In genomic region chr3:100857139-100857538, GRCm38 (mm10) we compare ENCODE assay signal across 30 mouse cellular contexts. TPM values are rescaled to one million over a fixed set of nuclear protein-coding genes. Genes with fewer than 3 reads are reported as not detected.
DNase-seq lines count a peak whose midpoint lies in the region; ATAC-seq and TF ChIP-seq lines count a peak whose summit lies in the region.
"Had no signal": no experiment of that assay in that cellular context is flagged by ENCODE, and none has a peak within 500 bp of the region (broad histone marks: within the 10 kb centered on the region; RNA-seq: fewer than 3 reads in every experiment).

No protein-coding gene starts in this region.

- TF ChIP-seq CTCF in stomach, postnatal 0 days (IDR thresholded peaks at IDR 0.05; ENCODE audit: low read depth), result no peak

- H3K27me3 ChIP-seq in kidney, embryonic 16.5 days (ENCODE audit: insufficient read depth, low read length), result no peaks in the 10 kb centered on the region
- H3K27me3 ChIP-seq in intestine, embryonic 16.5 days (replicated peaks; ENCODE audit: control insufficient read depth, insufficient read depth, low read length), result no peaks in the 10 kb centered on the region
- H3K27me3 ChIP-seq in stomach, postnatal 0 days (ENCODE audit: control insufficient read depth, insufficient read depth, low read length), result no peaks in the 10 kb centered on the region
- H3K27me3 ChIP-seq: embryonic facial prominence, embryonic 12.5 days; heart, embryonic 13.5 days; hindbrain, embryonic 12.5 days; liver, embryonic 15.5 days; neural tube, embryonic 15.5 days had no signal

- DNase-seq in kidney, postnatal 14 days, result no peak
- DNase-seq in ovary, postnatal 36 days (ENCODE audit: low spot score), result peak; percentile 8
- DNase-seq in ovary, postnatal 10 days (ENCODE audit: low spot score), result no peak
- no peak for DNase-seq in stomach, postnatal 0 days (ENCODE audit: low spot score)
- no peak for DNase-seq in right cerebral cortex, postnatal 36 days (ENCODE audit: low spot score in 2 of 2)
- DNase-seq: adrenal gland, adult 8-10 months; cerebellum, adult 18-20 months; cerebellum, postnatal 14 days; gastrocnemius, postnatal 10 days; heart, postnatal 14 days; kidney, adult 9 months; liver; right cerebral cortex, postnatal 14 days; spleen, adult 18-20 months; thymus, adult 18-20 months; thymus, postnatal 4 days had no signal

- WGBS in kidney, embryonic 16.5 days, result 66% methylated on average over 5 of the region's 5 CpGs
- WGBS in intestine, embryonic 16.5 days, result 51% methylated on average over 5 of the region's 5 CpGs
- 54% methylated on average over 5 of the region's 5 CpGs for WGBS in stomach, postnatal 0 days

- H3K4me1 ChIP-seq in kidney, embryonic 16.5 days (ENCODE audit: insufficient read depth, low read length), result peaks cover 12% of the 10 kb centered on the region; the same call in 1 of the 2 replicates
- 0 out of 2 replicates have a peak, but pooled peaks cover 5% of the 10 kb centered on the region for H3K4me1 ChIP-seq in intestine, embryonic 16.5 days (ENCODE audit: control insufficient read depth, insufficient read depth, low read length)
- H3K4me1 ChIP-seq in stomach, postnatal 0 days (replicated peaks; ENCODE audit: control insufficient read depth, insufficient read depth), result no peaks in the 10 kb centered on the region
- H3K4me1 ChIP-seq: embryonic facial prominence, embryonic 12.5 days; liver, embryonic 15.5 days; midbrain, embryonic 10.5 days had no signal

- no peak overlapping the region for H3K4me3 ChIP-seq in kidney, embryonic 16.5 days (ENCODE audit: low read length)
- no peak overlapping the region for H3K4me3 ChIP-seq in intestine, embryonic 16.5 days (ENCODE audit: low read length)
- no peak overlapping the region for H3K4me3 ChIP-seq in stomach, postnatal 0 days (ENCODE audit: low read depth, low read length)
- H3K4me3 ChIP-seq: embryonic facial prominence, embryonic 12.5 days; heart, embryonic 13.5 days; hindbrain, embryonic 12.5 days; layer of hippocampus, adult 2 months; limb, embryonic 10.5 days; liver, embryonic 15.5 days; midbrain, embryonic 10.5 days; neural tube, embryonic 15.5 days had no signal

- no peak overlapping the region for H3K4me2 ChIP-seq in kidney, embryonic 16.5 days (replicated peaks; ENCODE audit: low read depth, low read length)
- no peak overlapping the region for H3K4me2 ChIP-seq in intestine, embryonic 16.5 days (ENCODE audit: low read depth, low read length)
- no peak overlapping the region for H3K4me2 ChIP-seq in stomach, postnatal 0 days (replicated peaks; ENCODE audit: low read depth)
- H3K4me2 ChIP-seq: embryonic facial prominence, embryonic 12.5 days; heart, embryonic 13.5 days; hindbrain, embryonic 12.5 days; liver, embryonic 15.5 days; neural tube, embryonic 15.5 days had no signal

- H3K27ac ChIP-seq in kidney, embryonic 16.5 days (ENCODE audit: low read length), result peak overlapping the region; percentile 54; the same call in 1 of the 2 replicates
- H3K27ac ChIP-seq in intestine, embryonic 16.5 days (ENCODE audit: low read length), result no peak overlapping the region
- no peak overlapping the region for H3K27ac ChIP-seq in stomach, postnatal 0 days (replicated peaks)
- H3K27ac ChIP-seq: heart, embryonic 13.5 days; hindbrain, embryonic 12.5 days; layer of hippocampus, adult 2 months; liver, embryonic 15.5 days; macrophage; midbrain, embryonic 10.5 days; neural tube, embryonic 15.5 days had no signal

- no peaks in the 10 kb centered on the region for H3K9me3 ChIP-seq in kidney, embryonic 16.5 days (ENCODE audit: low read length)
- H3K9me3 ChIP-seq in intestine, embryonic 16.5 days (ENCODE audit: control insufficient read depth, low read length), result no peaks in the 10 kb centered on the region
- no peaks in the 10 kb centered on the region for H3K9me3 ChIP-seq in stomach, postnatal 0 days (ENCODE audit: control insufficient read depth, low read length)
- H3K9me3 ChIP-seq: embryonic facial prominence, embryonic 12.5 days; heart, embryonic 13.5 days; hindbrain, embryonic 12.5 days; limb, embryonic 10.5 days; liver, embryonic 15.5 days; midbrain, embryonic 10.5 days; neural tube, embryonic 15.5 days had no signal

- no peak overlapping the region for H3K9ac ChIP-seq in kidney, embryonic 16.5 days (replicated peaks; ENCODE audit: low read length)
- no peak overlapping the region for H3K9ac ChIP-seq in intestine, embryonic 16.5 days (ENCODE audit: low read depth, low read length)
- no peak overlapping the region for H3K9ac ChIP-seq in stomach, postnatal 0 days (ENCODE audit: low read length)
- H3K9ac ChIP-seq: embryonic facial prominence, embryonic 12.5 days; heart, embryonic 13.5 days; hindbrain, embryonic 12.5 days; liver, embryonic 15.5 days; neural tube, embryonic 15.5 days had no signal

- H3K36me3 ChIP-seq in kidney, embryonic 16.5 days (ENCODE audit: insufficient read depth, low read length), result no peaks in the 10 kb centered on the region
- H3K36me3 ChIP-seq in intestine, embryonic 16.5 days (ENCODE audit: control insufficient read depth, insufficient read depth, low read length), result no peaks in the 10 kb centered on the region
- H3K36me3 ChIP-seq in stomach, postnatal 0 days (ENCODE audit: control insufficient read depth, insufficient read depth, low read length), result no peaks in the 10 kb centered on the region
- H3K36me3 ChIP-seq: embryonic facial prominence, embryonic 12.5 days; heart, embryonic 13.5 days; hindbrain, embryonic 12.5 days; limb, embryonic 10.5 days; liver, embryonic 15.5 days; midbrain, embryonic 10.5 days; neural tube, embryonic 15.5 days had no signal

- TF ChIP-seq EP300 in stomach, postnatal 0 days (optimal IDR thresholded peaks at IDR 0.05), result no peak

- peak; percentile 35; the same call in 1 of the 2 replicates for ATAC-seq in kidney, embryonic 16.5 days (ENCODE audit: low FRiP score, low TSS enrichment)
- ATAC-seq in intestine, embryonic 16.5 days, result peak; percentile 70
- peak; percentile 42; the same call in 1 of the 2 replicates for ATAC-seq in stomach, postnatal 0 days (ENCODE audit: low FRiP score, low TSS enrichment)
- ATAC-seq: activated CD4-positive, CD25-positive, alpha-beta regulatory T cell, adult 4 months; forebrain, embryonic 16.5 days; midbrain, embryonic 16.5 days had no signal

RNA-seq across cellular contexts. Expression of gene Vtcn1, which starts 31.9 kb away (rescaled TPM):
- 0.47 and 0.57 TPM in 2 replicates for polyA plus RNA-seq in kidney, embryonic 16.5 days (2015; fragmentation: Nextera tagmentation; extraction: Ambion mirVana)
- polyA plus RNA-seq in intestine, embryonic 16.5 days (2015; fragmentation: Nextera tagmentation; extraction: Ambion mirVana), result 0.29 and 0.33 TPM in 2 replicates
- polyA plus RNA-seq in stomach, postnatal 0 days (2015; fragmentation: Nextera tagmentation; extraction: Ambion mirVana), result 1.7 and 1.9 TPM in 2 replicates
- polyA plus RNA-seq: activated CD4-positive, CD25-positive, alpha-beta regulatory T cell, adult 4 months; embryonic facial prominence, embryonic 12.5 days; forebrain, embryonic 16.5 days; limb, embryonic 10.5 days; liver, embryonic 15.5 days; macrophage; midbrain, embryonic 10.5 days; midbrain, embryonic 16.5 days; neural tube, embryonic 15.5 days had no signal
